ENCODE assay signal across 14 mouse cellular contexts in the genomic region with DNA sequence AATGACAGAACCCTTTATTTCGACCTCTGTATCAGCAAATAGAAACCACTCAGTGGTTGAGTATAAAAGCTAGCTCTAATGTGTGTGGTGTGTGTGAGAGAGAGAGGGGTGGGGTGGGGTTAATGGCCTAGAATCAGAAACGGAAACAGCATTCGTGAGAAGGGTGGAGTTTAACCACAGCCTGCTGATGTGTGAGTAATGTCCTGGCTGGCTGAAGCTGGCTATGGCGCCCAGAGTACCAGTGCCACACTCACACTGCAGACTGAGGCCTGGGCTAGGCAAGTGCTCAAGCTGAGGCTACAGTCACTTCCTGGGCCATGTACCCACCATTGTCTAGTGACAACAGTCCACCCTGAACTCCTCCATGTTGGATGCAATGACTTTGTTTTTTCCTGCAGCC. TPM values are rescaled to one million over a fixed set of nuclear protein-coding genes. Genes with fewer than 3 reads are reported as not detected.
A peak's percentile ranks its signal among the peaks of the same experiment; 100 is the strongest.
DNase-seq lines count a peak whose midpoint lies in the region; ATAC-seq and TF ChIP-seq lines count a peak whose summit lies in the region.
"Had no signal": no experiment of that assay in that cellular context is flagged by ENCODE, and none has a peak within 500 bp of the region (broad histone marks: within the 10 kb centered on the region; RNA-seq: fewer than 3 reads in every experiment).

No protein-coding gene starts in this region.

- ATAC-seq in liver, embryonic 11.5 days (replicated peaks; ENCODE audit: low FRiP score), result peak; percentile 65
- peak; percentile 67 for ATAC-seq in Patski
- no peak for ATAC-seq in forebrain, postnatal 0 days
- ATAC-seq: hindbrain, embryonic 16.5 days had no signal

- TF ChIP-seq POLR2A in myocyte (IDR thresholded peaks at IDR 0.05; ENCODE audit: insufficient read length, low read depth), result peak; percentile 57
- no peak for TF ChIP-seq POLR2A in kidney, adult 2 months (IDR thresholded peaks at IDR 0.05; ENCODE audit: low read depth, low read length)

- WGBS in liver, embryonic 11.5 days, result 45% methylated on average over 4 of the region's 4 CpGs
- whole genome bisulfite sequencing in forebrain, postnatal 0 days, result 84% methylated on average over 4 of the region's 4 CpGs
- 62% methylated on average over 4 of the region's 4 CpGs for WGBS in kidney, adult 2 months

- in situ Hi-C loops in Patski (cut with MboI; ENCODE audit: low pct_unique_long_range_greater_than_20kb), result no loop called here

- no peak overlapping the region for H3ac ChIP-seq in myocyte (ENCODE audit: control insufficient read depth, insufficient read length)

- H3K27me3 ChIP-seq in liver, embryonic 11.5 days (replicated peaks; ENCODE audit: control insufficient read depth, insufficient read depth, low read length), result no peaks in the 10 kb centered on the region
- H3K27me3 ChIP-seq in Patski, result no peaks in the 10 kb centered on the region
- H3K27me3 ChIP-seq in myocyte (ENCODE audit: control insufficient read depth, insufficient read depth, insufficient read length), result no peaks in the 10 kb centered on the region
- no peaks in the 10 kb centered on the region for H3K27me3 ChIP-seq in forebrain, postnatal 0 days (ENCODE audit: insufficient read depth, low read length)
- H3K27me3 ChIP-seq in kidney, adult 2 months (replicated peaks; ENCODE audit: control insufficient read depth, insufficient read depth, low read length), result no peaks in the 10 kb centered on the region

- H3K9ac ChIP-seq in liver, embryonic 11.5 days (ENCODE audit: low read depth, low read length), result no peak overlapping the region
- H3K9ac ChIP-seq in forebrain, postnatal 0 days, result no peak overlapping the region
- H3K9ac ChIP-seq: lung, embryonic 14.5 days had no signal

- no peaks in the 10 kb centered on the region for H3K4me1 ChIP-seq in liver, embryonic 11.5 days (replicated peaks; ENCODE audit: control insufficient read depth, insufficient read depth, low read length)
- no peaks in the 10 kb centered on the region for H3K4me1 ChIP-seq in forebrain, postnatal 0 days (ENCODE audit: insufficient read depth)
- no peaks in the 10 kb centered on the region for H3K4me1 ChIP-seq in kidney, adult 2 months (ENCODE audit: control insufficient read depth, insufficient read depth, low read length)
- H3K4me1 ChIP-seq: limb, embryonic 10.5 days had no signal

- no peak overlapping the region for H3K4me2 ChIP-seq in liver, embryonic 11.5 days
- peak overlapping the region; percentile 67 for H3K4me2 ChIP-seq in myocyte (ENCODE audit: low read depth)
- H3K4me2 ChIP-seq in forebrain, postnatal 0 days (ENCODE audit: low read depth), result no peak overlapping the region
- H3K4me2 ChIP-seq: heart, embryonic 11.5 days; lung, embryonic 14.5 days had no signal

- H3K36me3 ChIP-seq in liver, embryonic 11.5 days (ENCODE audit: control insufficient read depth, insufficient read depth, low read length), result no peaks in the 10 kb centered on the region
- peaks cover 20% of the 10 kb centered on the region for H3K36me3 ChIP-seq in myocyte (ENCODE audit: control insufficient read depth, insufficient read depth)
- 0 out of 2 replicates have a peak, but pooled peaks cover 3% of the 10 kb centered on the region for H3K36me3 ChIP-seq in forebrain, postnatal 0 days (ENCODE audit: insufficient read depth)
- H3K36me3 ChIP-seq in kidney, adult 2 months (ENCODE audit: control insufficient read depth, insufficient read depth, low read length), result no peaks in the 10 kb centered on the region
- H3K36me3 ChIP-seq: limb, embryonic 10.5 days had no signal

- H3K27ac ChIP-seq in liver, embryonic 11.5 days (ENCODE audit: low read depth, low read length), result no peak overlapping the region
- no peak overlapping the region for H3K27ac ChIP-seq in forebrain, postnatal 0 days (ENCODE audit: low read depth, low read length)
- H3K27ac ChIP-seq in kidney, adult 2 months (ENCODE audit: insufficient read depth, low read depth, low read length), result no peak overlapping the region
- H3K27ac ChIP-seq: limb, embryonic 10.5 days had no signal

- POLR2A ChIA-PET in Patski (lab: Charles Lee), result no interaction called here

- DNase-seq in liver, embryonic 11.5 days (ENCODE audit: low spot score), result no peak
- DNase-seq in liver, result no peak
- no peak for DNase-seq in Patski (ENCODE audit: low read depth, low spot score)
- DNase-seq in induced T-regulatory cell, adult 2 months (ENCODE audit: low read depth), result peak; percentile 64
- no peak for DNase-seq in forebrain, postnatal 0 days
- no peak for DNase-seq in kidney, adult 2 months
- DNase-seq in kidney, postnatal 10 days, result no peak
- DNase-seq: cerebellum, adult 2 months; gastrocnemius, postnatal 14 days; lung, embryonic 14.5 days had no signal

- CTCF ChIA-PET in Patski (lab: Charles Lee), result interaction anchor here (1.3 kb wide), 1 partner anchor 14 kb away, joined by 3 read pairs; no protein-coding TSS in a partner anchor

- no peak overlapping the region for H3K4me3 ChIP-seq in liver, embryonic 11.5 days (ENCODE audit: low read depth, low read length)
- H3K4me3 ChIP-seq in myocyte, result no peak overlapping the region
- H3K4me3 ChIP-seq in forebrain, postnatal 0 days (ENCODE audit: low read depth, low read length), result no peak overlapping the region
- H3K4me3 ChIP-seq in kidney, adult 2 months (ENCODE audit: insufficient read depth, low read depth, low read length), result no peak overlapping the region
- H3K4me3 ChIP-seq: limb, embryonic 10.5 days had no signal

- no peaks in the 10 kb centered on the region for H3K9me3 ChIP-seq in liver, embryonic 11.5 days (ENCODE audit: control insufficient read depth, low read length)
- no peaks in the 10 kb centered on the region for H3K9me3 ChIP-seq in forebrain, postnatal 0 days (ENCODE audit: low read length)
- H3K9me3 ChIP-seq: limb, embryonic 10.5 days had no signal

- peaks cover 43% of the 10 kb centered on the region for H3K79me2 ChIP-seq in myocyte (ENCODE audit: control insufficient read depth, insufficient read depth)

- TF ChIP-seq CTCF in Patski (IDR thresholded peaks at IDR 0.05), result no peak
- no peak for TF ChIP-seq CTCF in forebrain, postnatal 0 days (IDR thresholded peaks at IDR 0.05; ENCODE audit: low read depth)
- TF ChIP-seq CTCF in kidney, adult 2 months (conservative IDR thresholded peaks at IDR 0.05; ENCODE audit: insufficient read depth, insufficient read length, low read depth, low read length), result no peak

TF ChIP-seq in myocyte, 11 proteins besides CTCF, POLR2A, EP300 and RAD21:
- TF ChIP-seq CEBPB (IDR thresholded peaks at IDR 0.05; ENCODE audit: insufficient read depth, poor library complexity, severe bottlenecking), result no peak
- no peak for TF ChIP-seq POLR2AphosphoS2 (IDR thresholded peaks at IDR 0.05; ENCODE audit: insufficient read length, low read depth)
- no peak for TF ChIP-seq REST (IDR thresholded peaks at IDR 0.05; ENCODE audit: insufficient read depth, insufficient read length)
- TF ChIP-seq SRF (IDR thresholded peaks at IDR 0.05; ENCODE audit: control insufficient read depth, insufficient read length, low read depth), result peak; percentile 10
- TF ChIP-seq MYOD1 (IDR thresholded peaks at IDR 0.05; ENCODE audit: control insufficient read depth in 1 of 3, insufficient read length in 2 of 3, low read depth in 2 of 3), result peak in 1 of 3 experiments; percentile 71
- TF ChIP-seq MYOG (IDR thresholded peaks at IDR 0.05; ENCODE audit: control insufficient read depth in 1 of 3, insufficient read depth in 1 of 3, insufficient read length in 2 of 3, low read depth in 2 of 3), result peak in 2 of 3 experiments; percentile 7 to 73

RNA-seq across cellular contexts. Expression of a gene that starts 29.6 kb away (rescaled TPM):
- polyA plus RNA-seq in liver, embryonic 11.5 days (2014; fragmentation: Nextera tagmentation; extraction: Ambion mirVana), result 1.8 and 2.0 TPM in 2 replicates
- polyA plus RNA-seq in Patski (2021) (13.0 TPM), myocyte (2012; fragmentation: generic; extraction: Trizol) (21.8 TPM)
- 29.9 and 34.0 TPM in 2 replicates for total RNA-seq in forebrain, postnatal 0 days (2014; rRNA removed)
- polyA plus RNA-seq in forebrain, postnatal 0 days (2015; fragmentation: Nextera tagmentation; extraction: Ambion mirVana), result 24.2 and 26.1 TPM in 2 replicates
- 2.8 and 3.5 TPM in 2 replicates for polyA plus RNA-seq in kidney, adult 2 months (2012; rRNA removed)

RNA-seq across cellular contexts. Expression of a gene that starts 40.5 kb away (rescaled TPM):
- 0.04 and 0.21 TPM in 2 replicates for polyA plus RNA-seq in liver, embryonic 11.5 days (2014; fragmentation: Nextera tagmentation; extraction: Ambion mirVana)
- not detected for polyA plus RNA-seq in Patski (2021)
- polyA plus RNA-seq in myocyte (2012; fragmentation: generic; extraction: Trizol), result 2.5 TPM
- total RNA-seq in forebrain, postnatal 0 days (2014; rRNA removed), result 0.54 and 1.6 TPM in 2 replicates
- polyA plus RNA-seq in forebrain, postnatal 0 days (2015; fragmentation: Nextera tagmentation; extraction: Ambion mirVana), result 0.09 and 0.31 TPM in 2 replicates
- polyA plus RNA-seq in kidney, adult 2 months (2012; rRNA removed), result 0.48 and 0.90 TPM in 2 replicates
